Mouse (Mus musculus) bone marrow, adult 2 months (tissue): Measurements from ENCODE around the gene Auh.

Experiments
- CTCF ChIP-seq: fragments of 200-500 bp; IDR thresholded peaks from 2 replicates; pipeline ENCODE4 v1.5.1; 2011; ENCODE audit warnings: low read length, control low read depth; ENCODE audit not compliant: control insufficient read depth, insufficient read depth
- POLR2A ChIP-seq: fragments of 200-500 bp; IDR thresholded peaks from 2 replicates; pipeline ENCODE4 v1.6.1; 2011; ENCODE audit warnings: low read depth, mild to moderate bottlenecking, control low read depth, low read length, borderline replicate concordance; ENCODE audit not compliant: control insufficient read depth

GRCm38 (mm10) chr13:52794232-52794631, 135.2 kb downstream of the Auh start:
- no peak for TF ChIP-seq CTCF
- TF ChIP-seq POLR2A, result no peak
